Mouse (Mus musculus) CH12F3 (cell line): ENCODE measurements around the gene Cyb5r4.
"Not testable (repeated sequence)": the region's sequence is repeated elsewhere in the genome, so short reads cannot be mapped to it uniquely, and the experiment has no call there.

ENCODE experiments used
- in situ Hi-C: fragments of 300-500 bp; cut with MboI; formaldehyde crosslinking; loops from 2 replicates; pipeline ENCODE4 v1.14.3; 2020; ENCODE audit warnings: low sequenced_read_pairs

Gene Cyb5r4

GRCm38 (mm10) chr9:87021778-87022523, at the start of gene Cyb5r4:
Gene Cyb5r4 (plus strand): TSS chr9:87022014.
- in situ Hi-C loops: no loop called here

- in situ Hi-C loops: not testable (repeated sequence)
Observed at GRCm38 (mm10) chr9:86972471-86972870, 49.3 kb upstream of the Cyb5r4 start.

- in situ Hi-C loops: no loop called here
Observed at GRCm38 (mm10) chr9:86973562-86973961, 48.3 kb upstream of the Cyb5r4 start.

GRCm38 (mm10) chr9:86976896-86977295, 44.9 kb upstream of the Cyb5r4 start:
- in situ Hi-C loops: no loop called here

- in situ Hi-C loops: no loop called here
Observed at GRCm38 (mm10) chr9:86978257-86978907, 43.4 kb upstream of the Cyb5r4 start.

GRCm38 (mm10) chr9:86980048-86980447, 41.8 kb upstream of the Cyb5r4 start:
- in situ Hi-C loops: no loop called here

- in situ Hi-C loops: no loop called here
Observed at GRCm38 (mm10) chr9:86980942-86981341, 40.9 kb upstream of the Cyb5r4 start.

GRCm38 (mm10) chr9:86981551-86981950, 40.3 kb upstream of the Cyb5r4 start:
- in situ Hi-C loops: no loop called here

GRCm38 (mm10) chr9:86984583-86984982, 37.2 kb upstream of the Cyb5r4 start:
- in situ Hi-C loops: no loop called here

- in situ Hi-C loops: no loop called here
Observed at GRCm38 (mm10) chr9:86985105-86985504, 36.7 kb upstream of the Cyb5r4 start.

GRCm38 (mm10) chr9:86986703-86987296, 35.0 kb upstream of the Cyb5r4 start:
- in situ Hi-C loops: no loop called here

- in situ Hi-C loops: no loop called here
Observed at GRCm38 (mm10) chr9:86989822-86990221, 32.0 kb upstream of the Cyb5r4 start.

GRCm38 (mm10) chr9:86991758-86992157, 30.1 kb upstream of the Cyb5r4 start:
- in situ Hi-C loops: no loop called here

- in situ Hi-C loops: no loop called here
Observed at GRCm38 (mm10) chr9:86997046-86997691, 24.6 kb upstream of the Cyb5r4 start.

- in situ Hi-C loops: no loop called here
Observed at GRCm38 (mm10) chr9:86999956-87000582, 21.7 kb upstream of the Cyb5r4 start.

- in situ Hi-C loops: no loop called here
Observed at GRCm38 (mm10) chr9:87004701-87005434, 16.9 kb upstream of the Cyb5r4 start.

GRCm38 (mm10) chr9:87005435-87005779, 16.4 kb upstream of the Cyb5r4 start:
- in situ Hi-C loops: no loop called here

GRCm38 (mm10) chr9:87008507-87008906, 13.3 kb upstream of the Cyb5r4 start:
- in situ Hi-C loops: no loop called here

GRCm38 (mm10) chr9:87008919-87009318, 12.9 kb upstream of the Cyb5r4 start:
- in situ Hi-C loops: no loop called here

GRCm38 (mm10) chr9:87015288-87015937, 6.4 kb upstream of the Cyb5r4 start, which contains the start of gene Ripply2:
Gene Ripply2 (plus strand): TSS chr9:87015537.
- in situ Hi-C loops: no loop called here
